Mouse (Mus musculus): ENCODE measurements around the gene Nectin2. TPM values are rescaled to one million over a fixed set of nuclear protein-coding genes. Genes with fewer than 3 reads are reported as not detected.
"Not testable (repeated sequence)": the region's sequence is repeated elsewhere in the genome, so short reads cannot be mapped to it uniquely, and the experiment has no call there.

Gene Nectin2
- 7.6 and 7.7 TPM in 2 replicates for polyA plus RNA-seq (2012; rRNA removed)

GRCm38 (mm10) chr7:19750217-19751069, at the start of gene Nectin2:
Gene Nectin2, minus strand, starts transcription at chr7:19750483.
- DNase-seq (ENCODE audit: extremely low spot score in 1 of 2, low spot score in 1 of 2): peak; percentile 65 to 79

GRCm38 (mm10) chr7:19796697-19797588, 46.7 kb upstream of the Nectin2 start, which contains the start of gene Cblc:
Gene Cblc, minus strand, starts transcription at chr7:19796809.
- DNase-seq (ENCODE audit: extremely low spot score in 1 of 2, low spot score in 1 of 2): peak in 1 of 2 experiments; percentile 69

GRCm38 (mm10) chr7:19796254-19796653, 46.0 kb upstream of the Nectin2 start:
- no peak for DNase-seq (ENCODE audit: extremely low spot score in 1 of 2, low spot score in 1 of 2)

- no peak for DNase-seq (ENCODE audit: extremely low spot score in 1 of 2, low spot score in 1 of 2)
Observed at GRCm38 (mm10) chr7:19795236-19795635, 45.0 kb upstream of the Nectin2 start.

- DNase-seq (ENCODE audit: extremely low spot score in 1 of 2, low spot score in 1 of 2): no peak
Observed at GRCm38 (mm10) chr7:19792701-19793630, 42.7 kb upstream of the Nectin2 start.

- not testable (repeated sequence) for DNase-seq (ENCODE audit: extremely low spot score in 1 of 2, low spot score in 1 of 2)
Observed at GRCm38 (mm10) chr7:19791504-19791903, 41.2 kb upstream of the Nectin2 start.

GRCm38 (mm10) chr7:19789904-19790347, 39.6 kb upstream of the Nectin2 start:
- peak; percentile 35 to 92 for DNase-seq (ENCODE audit: extremely low spot score in 1 of 2, low spot score in 1 of 2)

GRCm38 (mm10) chr7:19785874-19786458, 35.7 kb upstream of the Nectin2 start:
- no peak for DNase-seq (ENCODE audit: extremely low spot score in 1 of 2, low spot score in 1 of 2)

- DNase-seq (ENCODE audit: extremely low spot score in 1 of 2, low spot score in 1 of 2): no peak
Observed at GRCm38 (mm10) chr7:19784764-19785535, 34.7 kb upstream of the Nectin2 start.

- DNase-seq (ENCODE audit: extremely low spot score in 1 of 2, low spot score in 1 of 2): no peak
Observed at GRCm38 (mm10) chr7:19783630-19784029, 33.3 kb upstream of the Nectin2 start.

- no peak for DNase-seq (ENCODE audit: extremely low spot score in 1 of 2, low spot score in 1 of 2)
Observed at GRCm38 (mm10) chr7:19782645-19783044, 32.4 kb upstream of the Nectin2 start.

GRCm38 (mm10) chr7:19781741-19782140, 31.5 kb upstream of the Nectin2 start:
- DNase-seq (ENCODE audit: extremely low spot score in 1 of 2, low spot score in 1 of 2): no peak

GRCm38 (mm10) chr7:19779903-19780302, 29.6 kb upstream of the Nectin2 start:
- DNase-seq (ENCODE audit: extremely low spot score in 1 of 2, low spot score in 1 of 2): no peak

GRCm38 (mm10) chr7:19778645-19779044, 28.4 kb upstream of the Nectin2 start:
- no peak for DNase-seq (ENCODE audit: extremely low spot score in 1 of 2, low spot score in 1 of 2)

- no peak for DNase-seq (ENCODE audit: extremely low spot score in 1 of 2, low spot score in 1 of 2)
Observed at GRCm38 (mm10) chr7:19777049-19777723, 26.9 kb upstream of the Nectin2 start.

- DNase-seq (ENCODE audit: extremely low spot score in 1 of 2, low spot score in 1 of 2): no peak
Observed at GRCm38 (mm10) chr7:19771682-19772081, 21.4 kb upstream of the Nectin2 start.

GRCm38 (mm10) chr7:19770984-19771391, 20.7 kb upstream of the Nectin2 start, which contains the start of gene Bcam:
Gene Bcam, minus strand, starts transcription at chr7:19771016.
- no peak for DNase-seq (ENCODE audit: extremely low spot score in 1 of 2, low spot score in 1 of 2)

GRCm38 (mm10) chr7:19770375-19770754, 20.1 kb upstream of the Nectin2 start:
- DNase-seq (ENCODE audit: extremely low spot score in 1 of 2, low spot score in 1 of 2): peak in 1 of 2 experiments; percentile 69
